Mouse (Mus musculus): Measurements from ENCODE around the gene Aadacl3. TPM values are rescaled to one million over a fixed set of nuclear protein-coding genes. Genes with fewer than 3 reads are reported as not detected.

Gene Aadacl3
- polyA plus RNA-seq (2015; fragmentation: Nextera tagmentation; extraction: Ambion mirVana) = not detected in 2 replicates

GRCm38 (mm10) chr4:144463656-144464055 is at the start of gene Aadacl3:
Aadacl3 (minus strand) TSS chr4:144463756.
- H3K27ac ChIP-seq (ENCODE audit: low read length) = no peak within 1 kb of the TSS
- no peaks in the 10 kb centered on the region for H3K27me3 ChIP-seq (ENCODE audit: control insufficient read depth, insufficient read depth, low read depth, low read length)
- H3K9ac ChIP-seq (ENCODE audit: low read length) = no peak within 1 kb of the TSS
- H3K9me3 ChIP-seq (ENCODE audit: control insufficient read depth, low read length) = no peaks in the 10 kb centered on the region; the same call in 1 of the 2 replicates
- H3K4me3 ChIP-seq (ENCODE audit: low read length) = no peak within 1 kb of the TSS
- H3K36me3 ChIP-seq (ENCODE audit: control insufficient read depth, insufficient read depth, low read length) = no peaks in the 10 kb centered on the region
- WGBS = 60% methylated on average over 3 of the region's 3 CpGs
- no peak within 1 kb of the TSS for H3K4me2 ChIP-seq (ENCODE audit: low read depth, low read length)
- ATAC-seq (ENCODE audit: low read depth) = no peak
- H3K4me1 ChIP-seq (replicated peaks; ENCODE audit: control insufficient read depth, insufficient read depth, low read length) = no peaks in the 10 kb centered on the region

- H3K4me2 ChIP-seq (ENCODE audit: low read depth, low read length) = no peak overlapping the region
- no peaks in the 10 kb centered on the region for H3K36me3 ChIP-seq (ENCODE audit: control insufficient read depth, insufficient read depth, low read length)
- no peak overlapping the region for H3K4me3 ChIP-seq (ENCODE audit: low read length)
- ATAC-seq (ENCODE audit: low read depth) = no peak
- WGBS = 80% methylated on average over 1 of the region's 1 CpGs
- no peaks in the 10 kb centered on the region for H3K27me3 ChIP-seq (ENCODE audit: control insufficient read depth, insufficient read depth, low read depth, low read length)
- no peaks in the 10 kb centered on the region for H3K9me3 ChIP-seq (ENCODE audit: control insufficient read depth, low read length)
- no peak overlapping the region for H3K9ac ChIP-seq (ENCODE audit: low read length)
- no peak overlapping the region for H3K27ac ChIP-seq (ENCODE audit: low read length)
- H3K4me1 ChIP-seq (replicated peaks; ENCODE audit: control insufficient read depth, insufficient read depth, low read length) = no peaks in the 10 kb centered on the region
Measured at GRCm38 (mm10) chr4:144506518-144506917, 43.0 kb upstream of the Aadacl3 start.

GRCm38 (mm10) chr4:144493331-144493730 is 29.8 kb upstream of the Aadacl3 start:
- Histone ChIP-seq H3K4me2 (ENCODE audit: low read depth, low read length) (no peak overlapping the region), H3K27me3 (ENCODE audit: control insufficient read depth, insufficient read depth, low read depth, low read length) (no peaks in the 10 kb centered on the region), H3K9ac (ENCODE audit: low read length) (no peak overlapping the region), H3K9me3 (ENCODE audit: control insufficient read depth, low read length) (0 out of 2 replicates have a peak, but pooled peaks cover 2% of the 10 kb centered on the region), H3K4me1 (replicated peaks; ENCODE audit: control insufficient read depth, insufficient read depth, low read length) (no peaks in the 10 kb centered on the region), H3K4me3 (ENCODE audit: low read length) (no peak overlapping the region), H3K36me3 (ENCODE audit: control insufficient read depth, insufficient read depth, low read length) (no peaks in the 10 kb centered on the region), H3K27ac (ENCODE audit: low read length) (no peak overlapping the region)
- no peak for ATAC-seq (ENCODE audit: low read depth)

GRCm38 (mm10) chr4:144468091-144468490 is 4.5 kb upstream of the Aadacl3 start:
- 40% methylated on average over 1 of the region's 1 CpGs for WGBS
- H3K4me2 ChIP-seq (ENCODE audit: low read depth, low read length) = no peak overlapping the region
- ATAC-seq (ENCODE audit: low read depth) = no peak

DNA sequence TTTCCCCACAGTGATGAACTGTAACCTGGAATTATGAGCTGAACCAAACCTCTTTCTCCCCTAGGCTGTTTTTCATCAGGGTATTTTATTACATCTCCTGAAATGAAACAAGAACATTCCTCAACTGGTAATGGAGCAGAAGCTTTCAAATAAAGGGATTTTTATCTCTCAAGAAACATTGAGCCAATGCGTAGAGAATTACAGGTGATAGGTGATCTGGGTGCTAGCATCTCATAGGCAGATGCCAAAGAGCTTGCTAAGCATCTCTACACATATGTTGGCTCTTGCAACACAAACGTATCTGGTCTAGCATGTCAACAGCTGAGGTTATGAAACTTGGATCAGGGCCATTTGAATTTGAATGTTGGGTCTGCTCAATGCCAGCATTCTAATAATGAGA is 1.6 kb upstream of the Aadacl3 start:
- no peak for ATAC-seq (ENCODE audit: low read depth)
- 59% methylated on average over 2 of the region's 2 CpGs for WGBS
- no peaks in the 10 kb centered on the region for H3K4me1 ChIP-seq (replicated peaks; ENCODE audit: control insufficient read depth, insufficient read depth, low read length)

More at GRCm38 (mm10) chr4:144468091-144468490, 4.5 kb upstream of the Aadacl3 start:
- no peak overlapping the region for H3K27ac ChIP-seq (ENCODE audit: low read length)
- no peaks in the 10 kb centered on the region for H3K27me3 ChIP-seq (ENCODE audit: control insufficient read depth, insufficient read depth, low read depth, low read length)
- H3K36me3 ChIP-seq (ENCODE audit: control insufficient read depth, insufficient read depth, low read length) = no peaks in the 10 kb centered on the region
- H3K4me3 ChIP-seq (ENCODE audit: low read length) = no peak overlapping the region
- H3K4me1 ChIP-seq (replicated peaks; ENCODE audit: control insufficient read depth, insufficient read depth, low read length) = no peaks in the 10 kb centered on the region
- H3K9me3 ChIP-seq (ENCODE audit: control insufficient read depth, low read length) = no peaks in the 10 kb centered on the region; the same call in none of the 2 replicates
- H3K9ac ChIP-seq (ENCODE audit: low read length) = no peak overlapping the region

DNA sequence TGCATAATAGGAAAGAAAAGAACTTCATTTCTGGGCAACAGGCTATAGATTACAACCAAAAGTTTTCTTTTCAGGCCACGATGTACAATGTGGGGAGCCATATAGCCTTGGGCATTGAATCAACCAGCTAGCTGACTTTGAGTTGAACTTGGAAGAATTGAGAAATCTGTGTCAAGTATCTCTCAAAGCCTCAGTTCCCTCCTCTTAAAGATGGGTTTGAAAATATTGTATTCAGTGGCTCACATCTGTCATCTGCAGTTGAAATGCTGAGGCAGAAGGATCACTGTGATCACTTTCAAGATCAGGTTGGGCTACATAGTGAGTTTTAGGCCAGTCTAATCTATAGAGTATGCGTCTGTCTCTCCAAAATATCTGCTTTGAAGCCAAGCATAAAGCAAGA is 10.3 kb downstream of the Aadacl3 start, which contains the start of gene Gm9944:
TSS of gene Gm9944 (minus strand) at position 101 of the 400 bp plus-strand sequence.
- WGBS = 62% methylated on average over 2 of the region's 2 CpGs
- no peaks in the 10 kb centered on the region for H3K9me3 ChIP-seq (ENCODE audit: control insufficient read depth, low read length)
- no peak within 1 kb of the TSS for H3K4me2 ChIP-seq (ENCODE audit: low read depth, low read length)
- H3K9ac ChIP-seq (ENCODE audit: low read length) = no peak within 1 kb of the TSS
- H3K4me1 ChIP-seq (replicated peaks; ENCODE audit: control insufficient read depth, insufficient read depth, low read length) = no peaks in the 10 kb centered on the region
- no peaks in the 10 kb centered on the region for H3K27me3 ChIP-seq (ENCODE audit: control insufficient read depth, insufficient read depth, low read depth, low read length)
- H3K4me3 ChIP-seq (ENCODE audit: low read length) = no peak within 1 kb of the TSS
- H3K27ac ChIP-seq (ENCODE audit: low read length) = no peak within 1 kb of the TSS
- no peaks in the 10 kb centered on the region for H3K36me3 ChIP-seq (ENCODE audit: control insufficient read depth, insufficient read depth, low read length)
- no peak for ATAC-seq (ENCODE audit: low read depth)

More for the DNA sequence above, 1.6 kb upstream of the Aadacl3 start:
- Histone ChIP-seq H3K4me3 (ENCODE audit: low read length) (no peak overlapping the region), H3K27me3 (ENCODE audit: control insufficient read depth, insufficient read depth, low read depth, low read length) (no peaks in the 10 kb centered on the region), H3K9me3 (ENCODE audit: control insufficient read depth, low read length) (no peaks in the 10 kb centered on the region; the same call in 1 of the 2 replicates), H3K27ac (ENCODE audit: low read length) (no peak overlapping the region), H3K9ac (ENCODE audit: low read length) (no peak overlapping the region), H3K4me2 (ENCODE audit: low read depth, low read length) (no peak overlapping the region), H3K36me3 (ENCODE audit: control insufficient read depth, insufficient read depth, low read length) (no peaks in the 10 kb centered on the region)

DNA sequence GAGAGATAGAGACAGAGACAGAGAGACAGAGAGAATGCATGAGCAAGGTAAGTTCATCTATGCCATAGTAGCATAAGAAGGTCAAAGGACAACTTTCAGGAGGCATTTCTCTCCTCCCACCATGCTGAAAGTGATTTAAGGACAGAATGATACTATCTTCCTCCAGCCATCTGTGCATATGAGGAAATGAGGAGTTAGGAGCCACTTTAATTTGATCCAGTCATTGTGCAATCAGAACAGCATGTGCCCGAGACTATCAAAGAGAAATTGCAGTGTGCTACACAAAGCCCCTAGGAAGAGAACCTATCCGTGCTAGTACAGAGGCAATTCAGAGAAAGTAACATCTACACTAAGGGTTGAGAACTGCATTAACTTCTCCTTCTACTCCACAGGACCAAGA is 15.0 kb downstream of the Aadacl3 start:
- no peak for ATAC-seq (ENCODE audit: low read depth)
- 71% methylated on average over 2 of the region's 2 CpGs for WGBS

GRCm38 (mm10) chr4:144441582-144441981 is 22.0 kb downstream of the Aadacl3 start:
- no peak overlapping the region for H3K4me3 ChIP-seq (ENCODE audit: low read length)

More for the DNA sequence above, 15.0 kb downstream of the Aadacl3 start:
- no peak overlapping the region for H3K9ac ChIP-seq (ENCODE audit: low read length)
- H3K4me3 ChIP-seq (ENCODE audit: low read length) = no peak overlapping the region
- H3K27ac ChIP-seq (ENCODE audit: low read length) = no peak overlapping the region
- H3K4me1 ChIP-seq (replicated peaks; ENCODE audit: control insufficient read depth, insufficient read depth, low read length) = no peaks in the 10 kb centered on the region
- H3K9me3 ChIP-seq (ENCODE audit: control insufficient read depth, low read length) = no peaks in the 10 kb centered on the region
- H3K27me3 ChIP-seq (ENCODE audit: control insufficient read depth, insufficient read depth, low read depth, low read length) = no peaks in the 10 kb centered on the region
- H3K4me2 ChIP-seq (ENCODE audit: low read depth, low read length) = no peak overlapping the region
- H3K36me3 ChIP-seq (ENCODE audit: control insufficient read depth, insufficient read depth, low read length) = no peaks in the 10 kb centered on the region

GRCm38 (mm10) chr4:144441095-144441494 is 22.5 kb downstream of the Aadacl3 start:
- Histone ChIP-seq H3K9me3 (ENCODE audit: control insufficient read depth, low read length) (peaks cover 3% of the 10 kb centered on the region; the same call in 1 of the 2 replicates), H3K27me3 (ENCODE audit: control insufficient read depth, insufficient read depth, low read depth, low read length) (no peaks in the 10 kb centered on the region), H3K4me1 (replicated peaks; ENCODE audit: control insufficient read depth, insufficient read depth, low read length) (no peaks in the 10 kb centered on the region), H3K27ac (ENCODE audit: low read length) (no peak overlapping the region), H3K4me2 (ENCODE audit: low read depth, low read length) (no peak overlapping the region), H3K36me3 (ENCODE audit: control insufficient read depth, insufficient read depth, low read length) (no peaks in the 10 kb centered on the region), H3K4me3 (ENCODE audit: low read length) (no peak overlapping the region), H3K9ac (ENCODE audit: low read length) (no peak overlapping the region)
- 93% methylated on average over 4 of the region's 4 CpGs for WGBS
- no peak for ATAC-seq (ENCODE audit: low read depth)

More at GRCm38 (mm10) chr4:144441582-144441981, 22.0 kb downstream of the Aadacl3 start:
- no peak for ATAC-seq (ENCODE audit: low read depth)
- Histone ChIP-seq H3K9me3 (ENCODE audit: control insufficient read depth, low read length) (peaks cover 3% of the 10 kb centered on the region; the same call in 1 of the 2 replicates), H3K27me3 (ENCODE audit: control insufficient read depth, insufficient read depth, low read depth, low read length) (no peaks in the 10 kb centered on the region), H3K9ac (ENCODE audit: low read length) (no peak overlapping the region), H3K4me2 (ENCODE audit: low read depth, low read length) (no peak overlapping the region), H3K27ac (ENCODE audit: low read length) (no peak overlapping the region), H3K4me1 (replicated peaks; ENCODE audit: control insufficient read depth, insufficient read depth, low read length) (no peaks in the 10 kb centered on the region), H3K36me3 (ENCODE audit: control insufficient read depth, insufficient read depth, low read length) (no peaks in the 10 kb centered on the region)
- 69% methylated on average over 1 of the region's 1 CpGs for WGBS

GRCm38 (mm10) chr4:144438672-144439071 is 24.9 kb downstream of the Aadacl3 start, which contains the start of gene 1700012P22Rik:
1700012P22Rik (minus strand) TSS chr4:144438772.
- Histone ChIP-seq H3K27ac (ENCODE audit: low read length) (no peak within 1 kb of the TSS), H3K4me3 (ENCODE audit: low read length) (no peak within 1 kb of the TSS), H3K9ac (ENCODE audit: low read length) (no peak within 1 kb of the TSS), H3K36me3 (ENCODE audit: control insufficient read depth, insufficient read depth, low read length) (no peaks in the 10 kb centered on the region), H3K4me1 (replicated peaks; ENCODE audit: control insufficient read depth, insufficient read depth, low read length) (no peaks in the 10 kb centered on the region), H3K4me2 (ENCODE audit: low read depth, low read length) (no peak within 1 kb of the TSS), H3K27me3 (ENCODE audit: control insufficient read depth, insufficient read depth, low read depth, low read length) (no peaks in the 10 kb centered on the region), H3K9me3 (ENCODE audit: control insufficient read depth, low read length) (peaks cover 3% of the 10 kb centered on the region; the same call in 1 of the 2 replicates)
- no peak for ATAC-seq (ENCODE audit: low read depth)

Data from lung, embryonic 16.5 days (tissue).